Mouse (Mus musculus) stomach, embryonic 15.5 days (tissue): ENCODE measurements at regions not wholly inside any gene's neighbourhood (a gene's known extent, or its start where the extent isn't known, plus 50 kb on each side); places are given as distances from the start of the nearest gene placed in this dataset.

ENCODE experiments used
- ATAC-seq: fragments of 200-750 bp; cut with Nextera tagmentation; 2 replicates; pipeline ENCODE4 v1.8.0; 2017; ENCODE audit warnings: low read depth, moderate number of reproducible peaks, moderate TSS enrichment; ENCODE audit not compliant: insufficient read depth, low FRiP score
- H3K27ac ChIP-seq: fragments of 300-500 bp; sonication (generic); 2 replicates; pipeline ENCODE4 v1.5.1; 2015; ENCODE audit warnings: mild to moderate bottlenecking, inconsistent platforms
- H3K27me3 ChIP-seq: fragments of 300-500 bp; sonication (generic); replicated peaks from 2 replicates; pipeline ENCODE4 v1.6.1; 2015; ENCODE audit warnings: inconsistent platforms
- H3K36me3 ChIP-seq: fragments of 300-500 bp; sonication (generic); 2 replicates; pipeline ENCODE4 v1.6.1; 2015; ENCODE audit warnings: inconsistent platforms
- H3K4me1 ChIP-seq: fragments of 300-500 bp; sonication (generic); 2 replicates; pipeline ENCODE4 v1.6.1; 2015; ENCODE audit warnings: inconsistent platforms
- H3K4me2 ChIP-seq: fragments of 300-500 bp; sonication (generic); 2 replicates; pipeline ENCODE4 v1.6.1; 2015; ENCODE audit warnings: mild to moderate bottlenecking, inconsistent platforms
- H3K4me3 ChIP-seq: fragments of 300-500 bp; sonication (generic); replicated peaks from 2 replicates; pipeline ENCODE4 v1.5.1; 2015; ENCODE audit warnings: inconsistent platforms
- H3K9ac ChIP-seq: fragments of 300-500 bp; sonication (generic); 2 replicates; pipeline ENCODE4 v1.6.1; 2015; ENCODE audit warnings: inconsistent platforms
- H3K9me3 ChIP-seq: fragments of 300-500 bp; sonication (generic); 2 replicates; pipeline ENCODE4 v1.6.1; 2016; ENCODE audit warnings: inconsistent platforms
- WGBS: fragments of 180-500 bp; shearing (Covaris S2); methylation state at CpG from one replicate; pipeline ENCODE4 v1.1.7; 2015; 5-methylcytosine and 5-hydroxymethylcytosine counted together

DNA sequence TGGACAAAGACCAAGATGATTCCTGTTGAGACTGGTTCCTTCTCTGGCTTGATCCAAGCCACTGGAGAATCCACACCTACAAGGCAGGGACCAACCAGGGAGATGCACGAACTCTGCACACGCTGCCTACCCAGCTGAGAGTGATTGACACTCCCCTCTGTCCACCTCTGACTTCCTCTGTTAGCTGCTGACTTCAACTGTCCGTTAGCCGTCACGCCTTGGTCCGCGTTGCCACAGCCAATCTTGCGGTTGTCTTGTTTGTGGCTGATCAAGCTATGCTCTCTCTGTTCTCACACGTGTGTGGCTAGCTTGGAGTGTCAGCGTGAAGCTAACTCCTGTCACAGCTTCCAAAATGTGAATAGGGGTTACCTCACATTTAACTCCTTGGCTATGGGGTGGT lies 186.3 kb upstream of the Rpl38 start:
- H3K9ac ChIP-seq: no peak overlapping the region
- H3K9me3 ChIP-seq: no peaks in the 10 kb centered on the region
- no peaks in the 10 kb centered on the region for H3K36me3 ChIP-seq
- no peak overlapping the region for H3K4me3 ChIP-seq
- 0 out of 2 replicates have a peak, but pooled peaks cover 11% of the 10 kb centered on the region for H3K27me3 ChIP-seq
- H3K4me1 ChIP-seq: 0 out of 2 replicates have a peak, but pooled peaks cover 3% of the 10 kb centered on the region
- 75% methylated on average over 10 of the region's 10 CpGs for WGBS
- ATAC-seq: 0 out of 2 replicates have a peak, but pooled peaks have one; percentile 9
- no peak overlapping the region for H3K4me2 ChIP-seq
- H3K27ac ChIP-seq: no peak overlapping the region

DNA sequence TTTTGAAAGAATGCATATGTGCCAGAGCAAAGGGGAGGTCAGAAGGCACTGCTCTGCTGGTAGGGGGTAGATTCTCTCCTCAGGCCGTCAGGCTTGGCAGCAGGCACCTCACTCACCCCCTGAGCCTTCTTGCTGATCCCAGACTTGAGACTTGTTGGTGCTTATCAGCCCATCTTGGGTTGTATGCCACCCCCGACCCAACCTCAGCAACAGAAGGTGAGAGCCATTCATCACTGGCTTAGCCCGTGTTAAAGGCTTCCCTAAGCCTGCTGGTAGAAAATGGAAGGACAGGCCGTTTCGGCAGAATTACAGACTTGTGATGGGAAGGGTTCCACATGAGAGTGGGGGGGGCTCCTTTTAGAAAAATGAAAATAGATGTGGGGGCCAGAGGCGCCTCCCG lies 187.3 kb upstream of the Rpl38 start:
- Histone ChIP-seq H3K9me3 (no peaks in the 10 kb centered on the region), H3K4me1 (no peaks in the 10 kb centered on the region), H3K4me3 (no peak overlapping the region), H3K36me3 (no peaks in the 10 kb centered on the region), H3K9ac (no peak overlapping the region), H3K4me2 (no peak overlapping the region), H3K27ac (no peak overlapping the region), H3K27me3 (0 out of 2 replicates have a peak, but pooled peaks cover 11% of the 10 kb centered on the region)
- no peak for ATAC-seq
- 53% methylated on average over 7 of the region's 7 CpGs for WGBS

DNA sequence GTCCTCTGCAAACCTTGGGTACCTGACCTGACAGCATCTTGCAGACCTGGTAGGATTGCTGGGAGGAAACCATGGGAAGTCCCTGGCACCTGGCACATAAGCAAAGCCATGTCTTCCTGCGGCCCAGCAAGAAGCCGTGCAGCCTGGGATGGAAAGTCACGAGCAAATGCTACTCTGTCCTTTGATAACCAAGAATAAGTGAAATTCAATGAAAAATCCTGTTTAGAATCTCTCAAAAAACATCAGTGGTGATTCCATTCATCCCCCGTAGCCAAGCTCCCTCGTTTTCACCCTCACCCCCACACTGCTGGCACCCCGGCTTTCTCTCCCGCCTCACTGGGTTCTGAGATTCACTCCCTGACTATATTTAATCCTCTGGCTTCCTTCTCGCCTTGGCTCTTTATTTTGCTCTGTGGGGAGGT lies 188.2 kb upstream of the Rpl38 start:
- WGBS: 82% methylated on average over 8 of the region's 8 CpGs
- Histone ChIP-seq H3K4me1 (no peaks in the 10 kb centered on the region), H3K4me3 (no peak overlapping the region), H3K4me2 (no peak overlapping the region), H3K9ac (no peak overlapping the region), H3K36me3 (no peaks in the 10 kb centered on the region), H3K9me3 (no peaks in the 10 kb centered on the region), H3K27ac (no peak overlapping the region), H3K27me3 (0 out of 2 replicates have a peak, but pooled peaks cover 5% of the 10 kb centered on the region)
- no peak for ATAC-seq

DNA sequence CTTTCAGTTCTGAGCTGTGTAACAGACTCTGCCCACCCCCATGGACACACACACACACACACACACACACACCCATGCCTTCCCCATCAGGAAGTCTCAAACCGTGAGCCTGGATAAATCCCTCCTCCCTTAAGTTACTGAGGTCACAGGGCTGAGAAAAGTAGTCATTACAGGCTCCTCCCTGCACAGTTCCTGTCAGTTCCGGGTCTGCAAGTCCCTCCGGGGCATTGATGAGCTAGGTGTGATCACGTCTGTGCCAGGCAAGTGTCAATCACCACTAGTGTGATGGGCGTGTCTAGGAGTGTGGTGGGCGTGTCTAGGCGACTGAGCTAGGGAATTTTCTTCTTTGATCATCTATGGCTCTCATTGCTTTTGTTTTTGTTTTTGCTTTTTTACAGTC lies 189.6 kb upstream of the Rpl38 start:
- no peak overlapping the region for H3K9ac ChIP-seq
- H3K27ac ChIP-seq: no peak overlapping the region; the same call in 1 of the 2 replicates
- no peaks in the 10 kb centered on the region for H3K9me3 ChIP-seq
- no peaks in the 10 kb centered on the region for H3K4me1 ChIP-seq
- WGBS: 7% methylated on average over 7 of the region's 7 CpGs
- H3K27me3 ChIP-seq: 0 out of 2 replicates have a peak, but pooled peaks cover 5% of the 10 kb centered on the region
- H3K36me3 ChIP-seq: no peaks in the 10 kb centered on the region
- H3K4me3 ChIP-seq: no peak overlapping the region
- no peak for ATAC-seq
- H3K4me2 ChIP-seq: peak overlapping the region; percentile 19; the same call in 1 of the 2 replicates

DNA sequence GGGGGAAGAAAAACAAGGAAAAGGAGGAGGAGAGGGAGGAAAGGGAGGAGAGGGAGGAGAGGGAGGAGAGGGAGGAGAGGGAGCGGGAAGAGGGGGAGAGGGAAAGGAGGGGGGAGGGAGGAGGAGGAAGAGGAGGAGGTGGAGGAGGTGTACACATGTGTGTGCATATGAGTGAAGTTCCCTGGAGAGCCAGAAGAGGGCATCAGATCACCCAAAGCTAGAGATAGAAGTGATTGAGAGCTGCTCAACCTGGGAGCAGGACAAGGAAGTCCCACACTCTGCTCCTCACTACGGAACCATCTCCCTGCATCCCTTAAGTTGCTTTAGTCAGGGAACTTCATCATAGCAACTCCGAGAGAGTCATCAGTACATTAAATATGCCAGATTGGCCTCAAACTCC lies 191.0 kb upstream of the Rpl38 start:
- H3K36me3 ChIP-seq: no peaks in the 10 kb centered on the region
- H3K27me3 ChIP-seq: peaks cover 5% of the 10 kb centered on the region; the same call in 1 of the 2 replicates
- no peak overlapping the region for H3K9ac ChIP-seq
- 66% methylated on average over 3 of the region's 3 CpGs for WGBS
- no peak for ATAC-seq
- 0 out of 2 replicates have a peak, but pooled peaks cover 6% of the 10 kb centered on the region for H3K4me1 ChIP-seq
- no peak overlapping the region for H3K4me2 ChIP-seq
- no peaks in the 10 kb centered on the region for H3K9me3 ChIP-seq
- no peak overlapping the region for H3K4me3 ChIP-seq
- H3K27ac ChIP-seq: no peak overlapping the region

DNA sequence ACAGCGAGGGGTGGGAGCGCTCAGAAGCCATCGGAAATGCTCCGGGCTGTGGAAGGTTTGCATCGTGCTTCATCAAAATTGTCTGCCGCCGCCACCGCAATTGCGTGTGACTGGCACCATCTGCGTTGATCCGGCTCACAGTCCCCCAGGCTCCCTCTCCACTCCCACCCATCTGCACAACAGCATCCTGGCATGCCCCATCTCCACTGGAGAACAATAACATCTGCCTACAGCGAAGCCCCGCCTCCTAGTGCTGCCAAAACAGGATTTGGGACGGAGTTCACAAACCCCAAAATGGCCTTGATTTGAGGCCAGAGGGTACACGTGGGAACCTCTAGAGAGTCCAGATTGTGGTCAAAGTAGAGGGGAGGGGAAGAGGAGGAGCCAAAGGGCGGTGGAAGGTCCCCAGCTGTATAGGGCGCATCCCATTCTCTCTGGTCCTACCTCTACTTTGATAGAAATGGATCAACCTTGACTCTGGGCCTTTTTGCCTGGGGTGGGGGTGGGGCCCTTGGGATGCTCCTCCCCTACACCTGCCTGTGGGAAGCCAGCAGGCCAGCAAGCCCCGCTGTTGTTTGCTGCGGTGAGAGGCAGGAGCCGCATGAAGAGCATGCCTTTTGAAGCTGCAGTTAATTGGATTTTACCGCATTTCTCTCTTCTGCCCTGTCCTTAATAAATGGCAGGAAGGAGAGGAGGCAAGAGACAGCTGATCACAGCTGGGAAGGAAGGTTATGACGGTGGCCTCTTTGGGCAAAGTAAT lies 195.6 kb upstream of the Rpl38 start:
- Histone ChIP-seq H3K9ac (no peak overlapping the region), H3K4me1 (peaks cover 17% of the 10 kb centered on the region; the same call in 1 of the 2 replicates), H3K9me3 (no peaks in the 10 kb centered on the region), H3K27me3 (no peaks in the 10 kb centered on the region; the same call in 1 of the 2 replicates), H3K4me3 (no peak overlapping the region), H3K4me2 (peak overlapping the region; percentile 11; the same call in 1 of the 2 replicates), H3K36me3 (no peaks in the 10 kb centered on the region), H3K27ac (no peak overlapping the region)
- 22% methylated on average over 22 of the region's 22 CpGs for WGBS
- no peak for ATAC-seq

DNA sequence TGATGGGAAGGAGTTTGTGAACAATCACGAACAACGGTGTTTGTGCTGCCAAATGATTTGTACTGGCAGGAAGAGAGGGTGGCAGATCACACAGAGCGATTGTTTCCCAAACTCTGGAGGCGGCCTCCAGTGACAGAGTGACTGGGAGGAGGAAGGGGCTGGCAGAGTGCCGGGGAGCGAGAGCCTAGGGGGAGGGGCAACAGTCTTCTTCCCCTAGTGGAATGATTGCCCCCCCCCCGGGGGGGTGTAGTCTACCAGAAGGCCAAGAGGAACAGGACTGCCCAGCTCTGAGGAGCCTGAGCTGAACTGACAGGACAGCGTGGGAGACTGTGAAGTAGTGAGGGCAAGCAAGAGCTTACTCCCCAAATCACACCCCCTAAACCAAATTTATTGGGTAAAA lies 199.9 kb upstream of the Rpl38 start:
- Histone ChIP-seq H3K9ac (no peak overlapping the region), H3K9me3 (no peaks in the 10 kb centered on the region), H3K27me3 (peaks cover 11% of the 10 kb centered on the region; the same call in 1 of the 2 replicates), H3K4me2 (peak overlapping the region; percentile 39), H3K4me1 (peaks cover 22% of the 10 kb centered on the region; the same call in 1 of the 2 replicates), H3K36me3 (no peaks in the 10 kb centered on the region), H3K4me3 (no peak overlapping the region), H3K27ac (peak overlapping the region; percentile 69)
- WGBS: 0% methylated on average over 8 of the region's 8 CpGs
- ATAC-seq: peak; percentile 56

DNA sequence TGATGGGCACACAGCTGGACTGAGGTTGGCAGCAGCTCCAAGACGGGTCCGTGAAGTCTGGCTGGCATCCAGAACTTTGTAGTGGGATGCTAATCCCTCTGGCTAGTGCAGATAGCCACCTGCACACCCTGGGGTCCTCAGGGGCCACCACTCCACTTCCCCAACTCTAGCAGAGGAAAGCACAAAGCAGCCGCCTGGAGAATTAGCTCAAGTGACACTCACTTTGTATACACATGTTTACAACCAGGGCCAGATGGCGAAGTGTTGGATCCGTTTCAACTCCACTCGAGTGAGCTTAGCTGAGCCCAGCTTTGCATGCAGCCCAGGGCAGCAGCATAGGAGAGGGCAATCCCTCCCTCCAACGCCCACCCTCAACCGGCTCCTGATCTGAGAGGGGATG lies 200.5 kb upstream of the Rpl38 start:
- Histone ChIP-seq H3K4me2 (peak overlapping the region; percentile 39), H3K4me3 (no peak overlapping the region), H3K9me3 (no peaks in the 10 kb centered on the region), H3K27ac (peak overlapping the region; percentile 69), H3K27me3 (peaks cover 11% of the 10 kb centered on the region; the same call in 1 of the 2 replicates), H3K4me1 (peaks cover 20% of the 10 kb centered on the region; the same call in 1 of the 2 replicates), H3K9ac (no peak overlapping the region), H3K36me3 (no peaks in the 10 kb centered on the region)
- no peak; the same call in 1 of the 2 replicates for ATAC-seq
- 5% methylated on average over 8 of the region's 8 CpGs for WGBS

DNA sequence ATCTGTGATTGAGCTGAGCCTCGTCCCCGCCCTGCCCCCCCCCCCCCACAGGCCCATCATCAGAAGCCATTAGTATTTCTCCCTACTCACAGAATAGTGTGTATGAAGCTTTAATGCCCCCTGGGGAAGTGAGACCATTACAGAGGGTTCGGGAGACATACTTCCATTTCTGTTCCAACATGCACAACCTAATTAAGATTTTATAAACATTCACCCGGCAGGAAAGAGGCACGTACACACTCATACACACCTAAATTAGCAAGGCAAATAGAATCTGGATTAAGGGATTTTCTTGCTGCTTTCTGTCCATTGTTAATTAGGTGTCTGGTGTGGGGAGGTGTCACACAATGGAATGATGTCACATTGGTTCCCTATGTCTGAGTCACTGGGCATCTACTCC lies 202.8 kb upstream of the Rpl38 start:
- 54% methylated on average over 5 of the region's 5 CpGs for WGBS
- Histone ChIP-seq H3K9ac (no peak overlapping the region), H3K9me3 (no peaks in the 10 kb centered on the region), H3K4me2 (no peak overlapping the region), H3K36me3 (no peaks in the 10 kb centered on the region), H3K4me3 (no peak overlapping the region), H3K27ac (no peak overlapping the region), H3K27me3 (0 out of 2 replicates have a peak, but pooled peaks cover 11% of the 10 kb centered on the region), H3K4me1 (peaks cover 13% of the 10 kb centered on the region; the same call in 1 of the 2 replicates)
- ATAC-seq: no peak

DNA sequence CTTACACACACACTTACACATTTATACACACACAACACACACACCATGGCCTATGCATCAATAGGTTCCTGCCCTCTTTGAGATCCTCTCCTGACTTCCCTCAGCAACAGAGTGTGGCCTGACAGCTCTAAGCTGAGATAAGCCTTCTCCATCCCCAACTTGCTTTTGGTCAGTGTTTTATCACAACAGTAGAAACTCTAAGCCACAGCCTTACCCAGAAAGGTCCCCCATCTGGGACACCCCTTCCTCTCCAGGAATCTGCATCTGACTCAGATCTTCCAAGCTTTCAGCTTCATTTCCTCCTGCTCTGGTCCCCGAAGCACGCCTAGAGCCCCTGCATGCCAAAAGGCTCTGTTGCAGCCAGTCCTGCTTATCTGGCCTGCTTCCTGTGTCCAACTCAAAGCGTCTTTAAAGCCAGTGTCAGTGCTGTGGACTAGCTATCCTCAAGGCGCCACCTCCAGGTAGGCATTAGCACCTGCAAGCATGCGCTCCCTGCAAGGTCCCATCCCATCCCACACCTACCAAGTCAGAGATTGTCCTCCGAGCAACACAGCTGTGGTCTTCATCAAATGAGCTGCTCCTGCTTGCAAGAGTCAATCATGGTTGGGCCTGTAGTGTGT lies 205.5 kb upstream of the Rpl38 start:
- ATAC-seq: no peak; the same call in 1 of the 2 replicates
- peaks cover 7% of the 10 kb centered on the region; the same call in 1 of the 2 replicates for H3K4me1 ChIP-seq
- WGBS: 18% methylated on average over 6 of the region's 6 CpGs

DNA sequence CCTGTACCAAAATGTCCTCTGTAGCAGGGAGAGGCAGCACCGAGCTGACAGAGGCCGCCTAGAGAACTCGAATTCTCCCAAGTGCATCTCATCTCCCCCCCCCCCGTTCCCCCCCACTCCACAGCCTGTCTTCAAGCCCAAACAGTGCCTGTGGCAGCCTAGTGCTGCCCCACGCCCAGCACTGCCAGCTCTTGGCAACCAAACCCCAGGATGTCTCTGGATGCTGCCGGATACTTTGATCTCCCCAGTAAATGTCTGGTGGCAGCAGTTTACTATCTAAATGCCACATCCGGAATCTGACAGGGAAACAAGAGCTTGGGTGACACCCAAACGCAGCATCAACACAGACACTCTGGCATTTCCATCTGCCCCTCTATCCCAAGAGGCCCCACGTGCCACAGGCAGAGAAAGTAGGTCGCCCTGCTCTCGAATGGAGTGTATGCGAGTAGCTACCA lies 213.4 kb upstream of the Rpl38 start:
- no peak overlapping the region for H3K4me2 ChIP-seq
- WGBS: 55% methylated on average over 12 of the region's 12 CpGs
- ATAC-seq: no peak
- no peaks in the 10 kb centered on the region for H3K27me3 ChIP-seq
- no peaks in the 10 kb centered on the region for H3K4me1 ChIP-seq
- H3K4me3 ChIP-seq: no peak overlapping the region
- H3K9ac ChIP-seq: no peak overlapping the region
- no peaks in the 10 kb centered on the region for H3K36me3 ChIP-seq
- H3K9me3 ChIP-seq: no peaks in the 10 kb centered on the region
- no peak overlapping the region for H3K27ac ChIP-seq

More for the DNA sequence above, 205.5 kb upstream of the Rpl38 start:
- Histone ChIP-seq H3K36me3 (no peaks in the 10 kb centered on the region), H3K9ac (no peak overlapping the region), H3K27me3 (0 out of 2 replicates have a peak, but pooled peaks cover 11% of the 10 kb centered on the region), H3K27ac (no peak overlapping the region), H3K9me3 (no peaks in the 10 kb centered on the region), H3K4me3 (no peak overlapping the region), H3K4me2 (no peak overlapping the region)
